Mouse (Mus musculus) fibroblast of lung, adult 2 months (primary cell): Measurements from ENCODE around the gene Tti1.
"Not testable (repeated sequence)": the region's sequence is repeated elsewhere in the genome, so short reads cannot be mapped to it uniquely, and the experiment has no call there.

Experiments used
- DNase-seq: peaks from one replicate; pipeline ENCODE4 v3.0.0-alpha.2; 2011; ENCODE audit warnings: low read depth

The Tti1 gene

DNA sequence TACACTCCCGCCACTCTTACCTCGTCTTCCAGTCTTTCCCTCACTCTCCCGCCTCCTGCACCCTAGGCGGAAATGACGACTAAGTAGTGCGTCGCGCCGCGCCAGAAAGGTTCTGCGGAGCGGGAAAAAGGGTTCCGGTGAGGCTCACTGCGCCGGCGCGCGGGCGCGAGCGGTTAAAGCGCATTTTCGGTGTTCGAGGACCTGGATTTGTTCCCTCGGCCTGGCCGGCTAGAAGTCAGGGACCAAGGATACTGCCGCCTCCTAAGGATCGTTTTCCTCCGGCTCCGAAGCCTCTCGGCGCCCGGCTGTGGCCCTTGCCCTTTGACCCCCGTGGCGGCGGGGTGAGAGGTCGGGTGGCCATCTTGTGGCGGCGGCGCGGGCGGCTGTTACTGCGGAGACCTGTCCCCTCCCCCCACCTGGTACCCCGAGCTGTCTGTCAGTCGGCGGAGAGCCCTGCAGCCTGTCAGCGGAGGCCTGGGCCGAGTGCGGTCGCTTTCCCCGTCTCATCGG lies at the start of gene Tti1, which contains the start of gene Rprd1b:
Gene Tti1 (minus strand): TSS at position 80 of the 510 bp plus-strand sequence.
Gene Rprd1b (plus strand): TSS at position 144 of the 510 bp plus-strand sequence.
- DNase-seq, result peak; percentile 75

DNA sequence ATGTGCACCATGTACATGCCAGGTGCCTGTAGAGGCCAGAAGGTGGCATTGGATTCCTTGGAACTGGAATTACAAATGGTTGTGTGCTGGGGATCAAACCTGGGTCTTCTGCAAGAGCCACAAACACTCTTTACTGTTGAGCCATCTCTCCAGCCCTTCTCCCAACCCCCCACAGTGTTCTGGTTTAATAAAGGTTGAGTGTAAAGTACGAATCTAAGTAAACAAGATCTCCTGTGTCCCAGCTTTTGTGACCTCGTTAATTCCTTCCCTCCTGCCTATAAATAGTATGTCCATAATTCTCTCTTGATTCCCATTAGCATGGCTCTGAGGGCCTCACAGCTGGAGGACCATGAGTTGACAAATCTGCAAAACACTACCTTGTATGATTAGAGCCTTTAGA lies 49.7 kb upstream of the Tti1 start:
- no peak for DNase-seq

DNA sequence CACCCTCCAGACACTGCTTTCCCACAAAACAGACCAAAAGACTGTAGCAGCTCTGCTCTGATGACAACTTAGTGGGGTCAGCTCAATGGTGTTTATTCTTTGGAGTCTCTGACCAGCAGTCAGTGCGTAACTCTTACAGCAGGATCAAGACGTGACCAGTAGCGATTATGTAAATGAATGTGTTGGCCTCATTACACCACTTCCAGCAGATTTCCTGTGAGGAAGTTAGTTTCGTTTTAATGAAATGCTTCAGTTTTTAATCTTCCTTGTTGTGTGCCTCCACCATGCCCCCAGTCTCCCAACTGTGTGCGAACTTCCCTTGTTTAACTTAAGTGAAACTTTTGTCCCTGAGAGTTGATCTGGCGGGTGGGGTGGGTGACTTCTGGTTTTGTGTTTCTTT lies 48.5 kb upstream of the Tti1 start:
- no peak for DNase-seq

DNA sequence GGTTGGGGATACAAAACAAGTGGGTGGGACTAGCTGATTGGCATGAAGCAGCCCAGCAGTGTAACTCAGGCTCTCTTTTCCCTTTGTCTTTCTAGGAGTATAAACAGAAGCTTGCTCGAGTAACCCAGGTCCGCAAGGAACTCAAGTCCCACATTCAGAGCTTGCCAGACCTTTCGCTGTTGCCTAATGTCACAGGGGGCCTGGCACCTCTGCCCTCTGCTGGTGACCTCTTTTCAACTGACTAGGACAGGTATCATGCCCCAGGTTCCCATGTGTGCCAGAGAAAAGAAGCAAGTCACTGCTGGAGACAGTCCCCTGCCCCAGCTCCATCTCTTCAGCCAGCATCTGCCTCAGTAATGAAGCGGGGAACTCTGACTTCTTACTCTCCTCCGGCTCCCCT lies 46.6 kb upstream of the Tti1 start:
- DNase-seq, result no peak

DNA sequence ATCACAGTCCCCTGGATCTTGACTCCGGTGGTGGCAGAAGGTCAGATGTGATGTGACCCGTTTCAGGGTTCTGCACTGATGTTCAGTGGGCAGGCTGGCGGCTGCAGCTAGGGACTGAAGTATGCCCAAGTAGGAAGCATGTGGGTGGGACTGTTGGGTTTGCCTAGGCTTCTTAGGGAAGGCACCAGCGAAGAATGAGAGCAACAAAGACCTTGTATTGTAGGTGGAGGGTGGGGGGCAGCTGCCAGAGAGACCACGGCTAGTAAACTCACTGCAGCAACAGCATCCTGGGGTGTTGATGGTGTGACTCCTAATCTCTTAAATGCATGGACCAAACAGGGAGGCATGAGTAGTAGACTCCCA lies 43.4 kb upstream of the Tti1 start:
- no peak for DNase-seq

DNA sequence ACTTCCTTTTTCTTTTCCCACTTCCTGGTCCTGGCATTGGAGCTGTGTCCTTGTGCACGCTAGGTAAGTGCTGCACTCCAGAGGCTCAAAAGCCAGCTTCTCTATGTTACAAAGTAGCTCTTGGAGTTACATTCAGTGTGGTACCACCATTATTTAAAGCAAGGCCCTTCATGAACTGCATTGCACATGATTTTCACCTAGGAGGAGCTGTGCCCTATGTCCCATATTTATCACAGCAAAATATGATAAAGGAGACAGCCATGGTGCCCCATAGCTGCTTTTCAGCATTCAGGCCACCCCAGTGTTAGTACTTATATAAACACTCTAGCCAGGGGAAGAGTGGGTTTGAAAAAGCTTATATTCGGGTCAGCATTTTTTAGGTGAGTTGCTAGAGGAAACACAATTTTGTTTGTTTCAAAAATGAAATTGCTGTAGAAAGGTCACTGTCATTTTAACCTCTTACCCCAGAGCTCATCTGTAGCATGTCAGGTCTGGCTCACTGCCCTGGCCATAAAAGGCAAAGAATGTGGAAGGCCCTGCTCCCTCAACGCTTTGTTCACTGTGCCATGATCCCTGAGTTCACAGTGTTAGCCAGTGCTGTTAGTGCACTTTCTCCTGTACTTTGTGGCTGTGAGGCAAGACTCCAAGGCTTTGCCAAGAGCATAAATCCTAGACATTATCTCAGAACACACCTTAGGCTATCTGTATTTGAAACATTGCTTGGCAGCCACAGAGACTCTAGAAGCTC lies 42.8 kb upstream of the Tti1 start:
- DNase-seq, result no peak

DNA sequence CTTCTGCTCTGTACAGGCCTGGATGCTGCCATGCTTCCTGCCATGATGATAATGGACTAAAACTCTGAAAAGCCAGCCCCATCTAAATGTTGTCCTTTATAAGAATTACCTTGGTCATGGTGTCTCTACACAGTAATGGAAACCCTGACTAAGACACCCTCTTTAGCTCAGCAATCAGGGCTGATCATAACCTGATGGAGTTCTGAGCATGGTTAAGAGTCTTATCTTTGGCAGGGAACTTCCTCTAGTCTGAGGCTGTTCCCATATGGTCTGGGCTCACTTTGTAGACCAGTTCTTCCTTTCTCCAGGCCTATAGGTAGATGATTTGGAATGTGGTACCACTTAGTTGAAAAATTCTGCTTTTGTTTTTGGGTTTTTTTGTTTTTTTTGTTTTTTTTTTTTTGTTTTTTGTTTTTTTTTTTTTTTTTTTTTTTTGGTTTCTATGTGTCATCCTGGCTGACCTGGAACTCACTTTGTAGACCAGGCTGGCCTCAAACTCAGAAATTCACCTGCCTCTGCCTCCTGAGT lies 40.3 kb upstream of the Tti1 start:
- DNase-seq, result no peak

DNA sequence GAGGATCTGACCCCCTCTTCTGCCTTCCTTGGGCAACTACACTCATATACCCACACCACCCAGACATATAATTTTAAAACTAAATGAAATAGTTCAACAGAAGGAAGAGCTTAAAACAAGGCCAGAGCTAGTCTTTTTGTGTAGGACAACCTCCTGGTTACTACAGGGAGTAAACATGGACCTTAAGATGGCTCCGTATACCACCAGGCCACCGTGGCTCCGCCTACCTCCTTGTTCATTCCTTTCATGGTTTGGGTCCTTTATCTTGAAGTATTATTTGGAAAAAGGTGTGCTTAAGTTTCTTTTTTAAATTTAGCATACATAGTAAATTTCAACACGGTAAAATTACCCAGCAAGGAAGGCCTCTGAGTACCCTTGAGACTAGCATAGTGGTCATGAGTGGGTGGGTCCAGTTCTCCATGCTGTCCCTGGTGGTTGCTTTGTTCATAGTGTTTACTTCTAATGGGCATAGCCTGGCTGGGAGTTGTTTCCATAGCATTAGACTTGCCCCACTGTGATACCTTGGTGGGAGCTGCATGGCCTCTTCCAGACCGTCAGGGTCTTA lies 39.1 kb upstream of the Tti1 start:
- no peak for DNase-seq

DNA sequence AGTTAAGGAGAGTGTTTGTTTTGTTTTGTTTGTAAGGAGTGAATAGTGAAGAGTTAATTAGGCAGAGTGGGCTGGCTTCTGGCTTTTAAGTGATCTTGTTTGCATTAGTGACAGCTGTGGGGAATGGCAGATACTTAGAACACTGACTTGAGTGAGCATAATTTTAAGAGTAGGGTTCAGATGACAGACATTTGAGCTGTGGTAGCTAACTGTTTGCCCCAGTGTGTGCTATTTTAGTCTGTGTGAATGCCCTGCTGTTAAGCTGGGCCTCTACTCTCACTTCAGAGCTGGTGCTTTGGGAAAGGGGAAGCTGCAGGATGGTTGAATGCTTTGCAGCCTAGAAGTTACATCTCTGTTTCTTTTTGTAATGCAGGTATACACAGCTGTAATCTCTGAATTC lies 38.2 kb upstream of the Tti1 start:
- DNase-seq, result no peak

DNA sequence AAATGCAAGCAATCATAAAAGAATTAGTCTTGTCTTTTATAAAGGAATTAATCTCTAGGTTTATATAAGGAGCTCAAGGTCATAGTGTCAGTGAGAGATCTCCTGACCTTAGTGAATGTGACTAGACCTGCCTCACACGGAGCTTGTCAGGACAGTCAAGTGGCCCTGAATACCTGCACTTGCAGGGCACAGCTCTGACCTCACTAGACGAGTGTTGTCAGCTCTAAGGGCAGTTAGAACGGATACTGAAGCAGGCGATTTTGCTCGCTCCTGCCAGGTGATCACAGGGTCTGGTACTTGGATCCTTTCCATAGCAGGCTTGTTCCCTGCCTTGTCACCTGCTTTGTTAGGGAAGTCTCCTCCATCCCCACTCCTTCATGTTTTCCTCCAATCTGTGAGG lies 36.8 kb upstream of the Tti1 start:
- no peak for DNase-seq

DNA sequence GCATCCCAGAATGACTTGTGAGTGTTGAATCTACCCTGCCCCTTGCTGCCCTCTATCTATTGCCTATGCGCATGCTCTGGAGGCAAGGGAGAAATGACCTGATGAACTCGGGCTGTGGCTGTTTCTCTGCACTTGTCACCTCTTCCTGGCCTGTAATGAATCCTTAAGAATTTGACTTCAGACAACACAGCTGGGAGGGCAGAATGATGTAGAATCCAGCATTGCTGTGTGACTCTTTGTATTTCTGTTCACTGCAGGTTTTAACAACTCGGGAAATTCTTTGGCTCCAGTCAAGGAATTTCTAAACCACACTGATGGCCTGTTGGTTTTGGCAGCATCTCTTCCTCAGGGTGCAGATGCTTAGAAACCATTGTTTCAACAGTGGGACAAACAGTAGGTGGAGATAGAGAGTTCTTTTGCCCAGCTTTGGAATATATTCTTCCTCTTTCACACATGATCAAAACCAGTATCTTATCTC lies 36.4 kb upstream of the Tti1 start:
- DNase-seq, result peak; percentile 82

DNA sequence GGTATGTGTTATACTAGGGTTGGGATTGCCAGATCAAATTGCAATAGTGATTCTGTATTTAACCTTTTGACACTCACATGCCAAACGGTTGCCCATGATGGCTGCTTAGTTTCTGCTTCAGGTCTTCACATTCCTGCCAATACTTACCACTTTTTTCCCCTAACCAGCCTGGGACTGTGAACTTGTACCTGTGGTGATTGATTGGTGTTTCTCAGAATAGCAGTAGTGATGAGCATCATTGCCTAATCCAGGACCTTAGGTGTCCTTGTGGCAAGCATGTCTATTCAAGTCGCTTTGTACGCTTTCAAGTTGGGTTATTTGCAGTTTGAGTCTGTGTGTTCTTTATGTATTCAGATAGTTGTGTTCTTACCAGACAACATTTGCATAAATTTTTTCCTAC lies 34.8 kb upstream of the Tti1 start:
- DNase-seq, result no peak

DNA sequence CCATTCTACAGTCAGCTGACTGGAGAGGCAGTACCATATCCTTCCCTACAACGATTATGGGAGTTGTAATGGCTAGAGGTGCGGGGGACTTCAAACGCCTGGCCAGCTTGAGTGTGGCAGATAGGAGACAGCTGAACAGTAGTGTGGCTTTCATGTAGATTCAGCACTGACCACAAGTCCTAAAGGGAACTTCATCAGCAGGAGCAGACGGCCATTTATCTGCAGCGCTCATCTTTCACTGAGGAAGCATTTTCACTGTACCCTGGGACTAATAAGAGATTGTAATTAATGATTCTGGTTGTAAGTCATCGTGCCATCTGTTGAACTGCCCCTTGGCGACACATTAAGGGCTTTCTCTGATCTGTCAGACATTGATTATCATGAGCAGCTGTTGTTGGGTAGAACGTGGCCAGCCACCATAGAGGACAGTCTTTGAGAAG lies 31.5 kb upstream of the Tti1 start:
- DNase-seq, result no peak

DNA sequence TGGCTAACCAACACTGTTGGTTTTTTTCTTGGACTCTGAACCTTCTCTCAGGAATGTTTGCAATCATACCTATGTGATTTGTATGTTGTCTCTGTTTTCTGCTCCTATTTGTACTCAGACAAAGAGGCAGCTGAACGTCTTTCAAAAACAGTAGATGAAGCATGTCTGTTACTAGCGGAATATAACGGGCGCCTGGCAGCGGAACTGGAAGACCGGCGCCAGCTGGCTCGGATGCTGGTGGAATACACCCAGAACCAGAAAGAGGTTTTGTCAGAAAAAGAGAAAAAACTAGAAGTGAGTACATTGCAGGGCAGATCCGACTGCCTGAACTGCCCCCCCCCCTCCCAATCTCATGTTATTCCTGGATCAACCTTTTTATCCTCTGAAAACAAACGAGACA lies 30.3 kb upstream of the Tti1 start:
- peak; percentile 53 for DNase-seq

DNA sequence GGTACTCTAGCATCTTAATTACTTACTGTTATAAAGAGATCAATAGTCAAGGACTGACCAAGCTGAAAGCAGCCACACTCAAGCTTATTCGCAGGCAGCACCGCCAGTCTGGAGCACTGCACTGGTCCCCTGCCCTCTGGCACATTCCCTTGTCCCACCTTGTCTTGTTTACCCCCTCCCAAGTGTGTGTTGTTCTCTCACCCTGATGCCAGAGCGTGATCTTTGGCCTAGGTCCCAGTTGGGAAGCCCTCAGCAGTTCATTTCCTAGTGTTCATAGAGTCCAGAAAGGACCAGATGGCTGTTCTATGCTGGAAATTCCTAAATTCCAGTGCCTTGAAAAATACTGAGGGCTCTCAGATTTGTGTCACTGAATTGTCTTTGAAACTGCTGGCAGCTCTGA lies 28.8 kb upstream of the Tti1 start:
- DNase-seq, result peak; percentile 3

DNA sequence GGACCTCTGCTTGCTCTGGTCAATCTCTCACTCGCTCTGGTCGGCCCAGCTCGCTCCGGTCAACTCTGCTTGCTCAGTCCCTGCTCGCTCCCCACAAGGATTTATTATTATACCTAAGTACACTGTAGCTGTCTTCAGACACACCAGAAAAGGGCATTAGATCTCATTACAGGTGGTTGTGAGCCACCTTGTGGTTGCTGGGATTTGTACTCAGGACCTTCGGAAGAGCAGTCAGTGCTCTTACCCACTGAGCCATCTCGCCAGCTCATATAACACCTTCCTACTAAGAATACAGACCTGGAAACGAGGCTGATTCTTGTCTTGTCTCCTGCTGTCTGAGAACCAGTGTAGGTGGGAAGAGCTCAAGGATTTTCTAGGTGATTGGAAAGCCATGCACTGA lies 27.1 kb upstream of the Tti1 start:
- DNase-seq, result not testable (repeated sequence)

DNA sequence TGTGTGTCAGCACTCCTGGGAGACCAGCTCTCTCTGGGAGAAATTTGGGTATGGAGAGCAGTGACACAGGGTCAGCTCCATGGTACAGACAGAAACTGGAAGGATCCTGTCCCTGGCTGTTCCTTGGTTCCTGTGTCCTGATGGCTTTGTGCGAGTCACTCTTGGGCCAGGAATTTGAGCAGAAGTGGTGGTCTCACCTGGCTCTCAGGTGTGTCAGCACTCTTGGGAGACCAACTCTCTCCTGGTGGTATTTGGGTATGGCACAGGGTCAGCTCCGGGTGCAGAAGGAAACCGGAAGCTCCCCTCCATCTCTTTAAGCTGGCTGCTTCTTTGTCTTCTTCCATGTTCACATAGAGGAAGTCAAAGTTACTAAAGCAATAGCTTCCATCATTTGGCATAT lies 26.4 kb upstream of the Tti1 start:
- no peak for DNase-seq

DNA sequence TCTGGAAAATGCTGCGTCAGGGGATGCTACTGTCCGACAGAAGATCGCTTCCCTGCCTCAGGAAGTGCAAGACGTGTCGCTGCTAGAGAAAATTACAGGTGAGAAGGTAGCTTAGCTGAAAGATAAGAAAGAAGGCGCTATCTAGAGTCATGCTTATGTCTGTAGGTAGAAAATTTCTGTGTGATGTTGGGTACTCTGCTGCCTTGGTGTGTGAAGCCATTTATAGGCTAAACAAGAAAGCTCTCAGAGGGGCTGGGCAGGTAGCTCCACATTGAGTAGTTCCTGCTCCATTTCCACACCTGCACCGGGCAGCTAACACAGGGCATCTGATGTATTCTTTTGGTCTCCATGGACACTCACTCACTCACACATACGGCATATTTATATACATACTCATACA lies 21.9 kb upstream of the Tti1 start:
- no peak for DNase-seq

DNA sequence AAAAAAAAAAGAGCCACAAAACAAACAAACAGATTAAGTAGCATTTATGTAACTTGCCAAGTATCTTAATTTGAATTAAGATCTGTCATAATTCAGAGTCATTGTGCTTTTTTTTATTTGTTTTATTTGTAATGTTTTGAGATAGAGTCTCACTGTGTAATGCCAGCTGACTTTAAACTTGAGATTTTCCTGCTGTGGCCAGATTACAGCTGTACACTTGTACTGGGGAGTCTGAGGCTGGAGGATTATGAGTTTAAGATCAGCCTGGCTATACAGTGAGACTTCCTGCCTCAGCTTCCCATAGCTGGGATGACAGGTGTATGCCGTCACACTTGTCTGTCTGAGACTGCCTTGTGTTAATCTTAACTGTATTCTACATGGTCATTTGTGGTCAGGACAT lies 20.5 kb upstream of the Tti1 start:
- no peak for DNase-seq

DNA sequence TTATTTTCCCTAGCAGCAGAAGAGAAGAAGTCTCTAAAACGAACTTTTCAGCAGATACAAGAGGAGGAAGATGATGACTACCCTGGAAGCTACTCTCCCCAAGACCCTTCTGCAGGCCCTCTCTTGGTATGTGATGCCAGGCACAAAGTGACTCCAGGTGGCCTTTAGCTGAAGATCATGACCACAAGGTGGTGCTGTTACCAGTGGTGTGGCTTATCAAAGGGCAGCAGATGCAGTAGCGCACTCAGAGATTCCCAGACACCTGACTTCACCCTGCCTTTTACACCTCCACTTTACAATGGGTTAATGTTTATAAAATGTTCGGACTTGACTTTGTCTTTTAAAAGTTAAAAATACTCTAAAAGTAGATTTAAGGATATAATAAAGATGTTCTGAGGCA lies 19.7 kb upstream of the Tti1 start:
- DNase-seq, result peak; percentile 15

DNA sequence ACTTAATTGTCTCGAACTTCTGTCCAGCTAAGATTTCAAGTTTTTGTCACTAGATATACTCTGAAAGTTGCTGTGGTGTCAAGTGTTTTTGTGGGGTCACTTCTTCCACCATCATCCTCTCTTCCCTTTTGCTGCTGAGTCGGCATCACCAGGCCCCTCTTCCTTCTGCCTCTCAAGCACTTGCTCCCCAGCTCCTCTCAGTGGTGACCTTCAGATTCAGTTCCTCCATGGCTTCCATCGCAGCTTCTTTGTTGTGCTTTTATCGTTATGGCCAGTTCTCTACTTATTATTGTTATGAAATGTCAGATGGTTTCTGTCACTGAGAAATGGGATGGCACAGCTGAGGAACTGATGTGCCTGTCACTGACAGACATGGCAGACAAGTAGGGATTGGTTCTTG lies 18.0 kb upstream of the Tti1 start:
- DNase-seq, result no peak

DNA sequence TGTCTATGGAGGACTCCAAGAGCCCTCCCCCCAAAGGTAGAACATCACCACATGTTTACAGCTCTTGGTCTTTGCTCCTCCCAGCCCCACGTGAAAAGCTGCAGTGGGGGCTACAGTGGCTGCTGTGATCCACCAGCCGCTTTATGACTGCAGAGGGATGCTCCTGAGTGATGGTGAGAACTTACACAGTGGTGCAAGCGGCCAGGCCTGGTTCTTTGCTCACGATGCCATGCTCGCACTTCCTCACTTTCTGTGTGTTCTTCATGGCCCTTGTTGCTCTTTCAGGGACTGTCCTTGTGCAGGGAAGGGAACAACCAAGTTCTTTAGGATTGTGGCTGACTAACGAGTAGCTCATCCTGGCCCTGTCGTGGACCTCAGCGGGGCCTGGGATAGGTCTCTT lies 15.3 kb upstream of the Tti1 start:
- no peak for DNase-seq

DNA sequence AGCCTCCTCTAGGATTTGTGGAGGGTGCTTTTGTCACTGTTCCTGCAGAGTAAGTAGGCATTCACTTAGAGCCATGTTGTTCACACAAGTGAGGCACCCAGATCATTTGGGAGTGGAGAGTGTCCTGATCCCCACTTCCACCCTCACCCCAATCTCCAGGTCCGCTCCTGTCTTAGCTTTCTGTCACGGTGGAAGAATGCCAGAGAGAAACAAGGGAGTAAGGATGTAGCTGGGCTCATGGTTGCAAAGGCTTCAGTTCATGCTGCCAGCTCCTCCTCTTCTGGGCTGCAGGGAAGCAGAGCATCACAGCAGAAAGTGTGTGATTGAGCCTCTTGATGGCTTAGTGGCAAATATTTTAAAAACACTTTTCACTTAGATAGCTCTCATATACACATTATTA lies 12.2 kb upstream of the Tti1 start:
- DNase-seq, result no peak

DNA sequence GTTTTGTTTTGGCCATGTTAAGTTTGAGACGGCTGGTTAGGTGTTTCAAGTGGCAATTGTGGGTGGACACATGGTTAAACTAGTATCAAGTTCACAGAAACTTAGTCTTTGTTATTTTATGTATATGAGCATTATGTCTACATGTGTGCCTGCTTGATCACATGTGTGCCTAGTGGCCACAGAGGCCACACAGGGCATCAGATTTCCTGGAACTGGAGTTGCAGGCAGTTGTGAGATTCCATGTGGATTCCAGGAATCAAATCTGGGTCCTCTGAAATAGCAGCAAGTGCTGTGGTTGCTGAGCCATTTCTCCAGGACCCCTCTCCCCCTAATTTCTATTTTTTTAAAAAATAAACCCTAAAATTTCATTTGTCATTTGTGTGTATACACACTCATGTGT lies 11.4 kb upstream of the Tti1 start:
- no peak for DNase-seq
